Mouse (Mus musculus) embryo, embryonic 9.5 days (tissue): ENCODE data around the gene Pprc1.

ENCODE experiments used
- DNase-seq: peaks from one replicate; pipeline ENCODE4 v3.0.0-alpha.2; 2017; ENCODE audit errors: extremely low spot score

Pprc1 gene

DNA sequence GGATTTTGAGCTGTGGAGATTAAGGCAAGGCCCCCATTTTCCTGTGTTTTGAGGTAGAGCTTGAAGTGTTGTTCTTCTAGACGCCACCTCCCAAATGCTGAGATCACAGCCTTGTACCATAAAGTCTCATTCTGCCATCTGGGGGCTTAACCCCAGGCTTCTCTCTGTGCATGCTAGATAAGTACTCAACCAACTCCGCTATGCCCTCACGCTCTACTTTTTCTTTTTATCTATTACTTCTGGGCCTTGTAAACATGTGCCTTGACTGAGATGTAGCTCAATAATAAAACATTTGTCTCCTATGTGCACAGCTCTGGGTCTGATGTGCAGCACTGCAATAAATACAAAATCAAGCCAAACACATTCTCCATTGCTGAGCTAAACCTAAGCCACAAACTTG is 74.8 kb downstream of the Pprc1 start:
- DNase-seq, result no peak

DNA sequence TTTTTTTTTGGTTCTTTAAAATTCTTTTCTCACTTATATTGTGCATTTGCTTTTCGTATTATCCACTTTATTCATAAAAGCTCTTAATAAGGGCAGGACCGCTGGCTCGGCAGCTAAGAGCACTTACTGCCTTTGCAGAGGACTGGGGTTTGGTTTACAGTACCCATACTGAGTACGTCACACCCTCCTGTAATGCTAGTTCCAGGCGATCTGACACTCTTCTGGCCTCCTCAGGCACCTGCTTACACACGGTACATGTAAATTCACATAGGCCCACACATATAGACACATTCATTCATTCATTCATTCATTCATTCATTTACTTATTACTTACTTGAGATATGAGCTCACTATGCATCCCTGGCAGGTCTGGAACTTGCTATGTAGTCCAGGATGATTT is 76.2 kb downstream of the Pprc1 start:
- no peak for DNase-seq
